Mouse (Mus musculus) lung, postnatal 0 days (tissue): ENCODE results near the gene Itk. TPM values are rescaled to one million over a fixed set of nuclear protein-coding genes. Genes with fewer than 3 reads are reported as not detected.

Experiments
- ATAC-seq: fragments of 200-750 bp; cut with Nextera tagmentation; 2 replicates; pipeline ENCODE4 v1.8.0; 2017; ENCODE audit warnings: moderate library complexity
- DNase-seq: peaks from one replicate; pipeline ENCODE4 v3.0.0-alpha.2; 2016; ENCODE audit warnings: low spot score
- H3K27ac ChIP-seq: fragments of 300-500 bp; sonication (generic); 2 replicates; pipeline ENCODE4 v1.5.1; 2014; ENCODE audit warnings: antibody characterized with exemption, mild to moderate bottlenecking, low read length, mixed read lengths
- H3K27me3 ChIP-seq: fragments of 300-500 bp; sonication (generic); replicated peaks from 2 replicates; pipeline ENCODE4 v1.6.1; 2014; ENCODE audit warnings: low read length, mixed read lengths; ENCODE audit not compliant: insufficient read depth
- H3K36me3 ChIP-seq: fragments of 300-500 bp; sonication (generic); 2 replicates; pipeline ENCODE4 v1.6.1; 2014; ENCODE audit warnings: low read length, mixed read lengths; ENCODE audit not compliant: insufficient read depth
- H3K4me1 ChIP-seq: fragments of 300-500 bp; sonication (generic); 2 replicates; pipeline ENCODE4 v1.6.1; 2014; ENCODE audit warnings: antibody characterized with exemption, low read depth, low read length, mixed read lengths; ENCODE audit not compliant: insufficient read depth
- H3K4me2 ChIP-seq: fragments of 300-500 bp; sonication (generic); replicated peaks from 2 replicates; pipeline ENCODE4 v1.6.1; 2014; ENCODE audit warnings: low read depth, mild to moderate bottlenecking, low read length, moderate library complexity, mixed read lengths
- H3K4me3 ChIP-seq: fragments of 300-500 bp; sonication (generic); 2 replicates; pipeline ENCODE4 v1.5.1; 2014; ENCODE audit warnings: low read depth, low read length
- H3K9ac ChIP-seq: fragments of 300-500 bp; sonication (generic); replicated peaks from 2 replicates; pipeline ENCODE4 v1.6.1; 2014; ENCODE audit warnings: low read depth, mild to moderate bottlenecking
- H3K9me3 ChIP-seq: fragments of 300-500 bp; sonication (generic); 2 replicates; pipeline ENCODE4 v1.6.1; 2016; ENCODE audit warnings: low read length, mixed read lengths
- CTCF ChIP-seq: IDR thresholded peaks from 2 replicates; pipeline ENCODE4 v1.5.1; 2016; ENCODE audit warnings: antibody characterized with exemption, mild to moderate bottlenecking
- EP300 ChIP-seq: IDR thresholded peaks from 2 replicates; pipeline ENCODE4 v1.6.1; 2016; ENCODE audit warnings: antibody characterized with exemption, mild to moderate bottlenecking, control low read depth
- WGBS: fragments of 180-500 bp; shearing (Covaris S2); extraction: QIAGEN DNeasy Blood & Tissue Kit; methylation state at CpG from one replicate; pipeline ENCODE4 v1.1.7; 2014; 5-methylcytosine and 5-hydroxymethylcytosine counted together
- polyA plus RNA-seq: library from polyadenylated mRNA; unstranded; fragments of >200 nt; fragmentation: Nextera tagmentation; extraction: Ambion mirVana; gene quantifications from 2 replicates; pipeline ENCODE4 v1.2.1, GENCODE M21; 2015

The Itk gene
- polyA plus RNA-seq, 1 experiment from 2014 or later = 0.13 TPM

GRCm38 (mm10) chr11:46401555-46401954 is 12.2 kb upstream of the Itk start:
- Histone ChIP-seq H3K9me3 (no peaks in the 10 kb centered on the region), H3K27me3 (no peaks in the 10 kb centered on the region), H3K9ac (no peak overlapping the region), H3K36me3 (no peaks in the 10 kb centered on the region), H3K4me2 (no peak overlapping the region), H3K4me1 (no peaks in the 10 kb centered on the region), H3K4me3 (no peak overlapping the region), H3K27ac (no peak overlapping the region)
- no peak for DNase-seq
- no peak for TF ChIP-seq CTCF
- no peak for ATAC-seq
- 62% methylated on average over 12 of the region's 12 CpGs for WGBS

DNA sequence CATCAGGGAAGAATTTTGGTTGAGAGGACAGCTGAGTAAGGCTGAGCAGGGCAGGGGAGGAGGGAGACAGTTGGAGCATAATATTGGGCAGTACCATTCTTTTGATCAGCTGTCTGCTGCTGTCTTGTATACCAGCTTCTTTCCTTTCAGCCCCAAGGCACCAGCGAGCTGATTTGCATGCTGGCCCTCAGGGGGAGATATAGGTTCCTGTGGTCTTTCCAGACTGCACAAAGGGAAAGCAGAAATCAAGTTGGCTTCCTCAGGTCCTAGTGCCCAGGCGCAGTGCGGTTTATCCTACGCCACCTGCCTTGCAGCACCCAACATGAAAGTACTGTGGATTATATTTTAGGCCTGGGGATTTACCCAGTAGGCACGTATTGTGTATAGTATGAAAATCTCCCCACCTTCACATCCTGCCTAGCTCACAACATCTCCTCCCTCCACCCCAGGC is 9.6 kb upstream of the Itk start:
- no peaks in the 10 kb centered on the region for H3K9me3 ChIP-seq
- H3K27me3 ChIP-seq = no peaks in the 10 kb centered on the region
- no peak overlapping the region for H3K9ac ChIP-seq
- no peaks in the 10 kb centered on the region for H3K36me3 ChIP-seq
- DNase-seq (no peak), ATAC-seq (no peak)
- no peak overlapping the region for H3K27ac ChIP-seq
- no peak overlapping the region for H3K4me2 ChIP-seq
- WGBS = 73% methylated on average over 5 of the region's 5 CpGs
- no peak overlapping the region for H3K4me3 ChIP-seq
- no peaks in the 10 kb centered on the region for H3K4me1 ChIP-seq
- TF ChIP-seq CTCF (no peak), EP300 (no peak)

GRCm38 (mm10) chr11:46398473-46398872 is 9.2 kb upstream of the Itk start:
- WGBS = 73% methylated on average over 4 of the region's 4 CpGs
- H3K9me3 ChIP-seq = no peaks in the 10 kb centered on the region
- H3K4me3 ChIP-seq = no peak overlapping the region
- H3K4me2 ChIP-seq = no peak overlapping the region
- H3K27ac ChIP-seq = no peak overlapping the region
- no peak overlapping the region for H3K9ac ChIP-seq
- DNase-seq = no peak
- H3K4me1 ChIP-seq = no peaks in the 10 kb centered on the region
- no peaks in the 10 kb centered on the region for H3K36me3 ChIP-seq
- TF ChIP-seq EP300 = no peak
- TF ChIP-seq CTCF = no peak
- ATAC-seq = no peak
- H3K27me3 ChIP-seq = no peaks in the 10 kb centered on the region

- Histone ChIP-seq H3K27ac (no peak overlapping the region), H3K4me2 (no peak overlapping the region), H3K4me3 (no peak overlapping the region), H3K36me3 (no peaks in the 10 kb centered on the region), H3K9me3 (no peaks in the 10 kb centered on the region), H3K4me1 (no peaks in the 10 kb centered on the region), H3K9ac (no peak overlapping the region), H3K27me3 (no peaks in the 10 kb centered on the region)
- no peak for ATAC-seq
- 42% methylated on average over 2 of the region's 2 CpGs for WGBS
- DNase-seq = no peak
- no peak for TF ChIP-seq CTCF
- TF ChIP-seq EP300 = no peak
Measured at GRCm38 (mm10) chr11:46397900-46398299, 8.6 kb upstream of the Itk start.

GRCm38 (mm10) chr11:46396860-46397179 is 7.5 kb upstream of the Itk start:
- no peak overlapping the region for H3K4me2 ChIP-seq
- 66% methylated on average over 4 of the region's 4 CpGs for WGBS
- no peaks in the 10 kb centered on the region for H3K4me1 ChIP-seq
- ATAC-seq (no peak), DNase-seq (no peak)
- H3K4me3 ChIP-seq = no peak overlapping the region
- no peaks in the 10 kb centered on the region for H3K27me3 ChIP-seq
- H3K27ac ChIP-seq = no peak overlapping the region
- no peaks in the 10 kb centered on the region for H3K36me3 ChIP-seq
- no peak overlapping the region for H3K9ac ChIP-seq
- TF ChIP-seq CTCF = no peak
- no peak for TF ChIP-seq EP300
- H3K9me3 ChIP-seq = no peaks in the 10 kb centered on the region

DNA sequence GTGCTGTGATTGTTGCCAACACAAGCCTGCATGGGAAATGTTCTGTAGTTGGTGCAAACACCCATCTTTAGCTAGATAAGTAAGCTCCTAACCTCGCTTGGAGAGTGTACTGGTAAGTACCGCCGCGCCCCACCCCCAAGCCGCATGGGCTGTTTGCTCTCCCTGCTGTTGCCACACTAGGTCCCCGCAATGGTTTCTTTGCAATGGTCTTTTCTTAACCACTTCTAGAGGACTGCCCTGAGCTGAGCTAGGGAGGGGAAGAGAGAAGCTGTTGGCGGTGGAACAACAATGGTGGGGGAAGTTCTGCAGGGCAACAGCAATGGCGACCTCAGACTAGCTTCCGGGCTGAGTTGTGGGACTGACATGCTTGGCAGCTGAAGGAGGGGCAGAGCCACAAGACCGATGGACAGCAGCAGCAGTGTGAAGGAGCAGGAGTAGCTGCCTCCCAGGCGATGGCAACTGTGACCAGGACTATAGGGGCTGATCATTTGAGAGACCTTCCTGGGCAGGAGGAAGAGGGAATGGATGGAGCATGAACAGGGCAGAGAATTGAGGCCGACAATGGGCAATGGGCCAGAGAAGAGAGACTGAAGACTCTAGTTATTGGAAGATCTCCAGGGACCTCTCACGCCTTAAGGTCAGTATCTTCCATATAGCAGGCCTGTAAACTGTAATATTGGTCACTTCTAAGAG is 7.0 kb upstream of the Itk start, which contains the start of gene Fam71b:
TSS of gene Fam71b (plus strand) at position 393 of the 693 bp plus-strand sequence.
- H3K9me3 ChIP-seq = no peaks in the 10 kb centered on the region
- 50% methylated on average over 13 of the region's 13 CpGs for WGBS
- DNase-seq (peak; percentile 8), ATAC-seq (0 out of 2 replicates have a peak, but pooled peaks have one; percentile 40)
- H3K27me3 ChIP-seq = no peaks in the 10 kb centered on the region
- no peaks in the 10 kb centered on the region for H3K36me3 ChIP-seq
- no peak within 1 kb of the TSS for H3K4me2 ChIP-seq
- H3K4me1 ChIP-seq = no peaks in the 10 kb centered on the region
- no peak within 1 kb of the TSS for H3K27ac ChIP-seq
- H3K9ac ChIP-seq = no peak within 1 kb of the TSS
- H3K4me3 ChIP-seq = no peak within 1 kb of the TSS
- no peak for TF ChIP-seq CTCF

DNA sequence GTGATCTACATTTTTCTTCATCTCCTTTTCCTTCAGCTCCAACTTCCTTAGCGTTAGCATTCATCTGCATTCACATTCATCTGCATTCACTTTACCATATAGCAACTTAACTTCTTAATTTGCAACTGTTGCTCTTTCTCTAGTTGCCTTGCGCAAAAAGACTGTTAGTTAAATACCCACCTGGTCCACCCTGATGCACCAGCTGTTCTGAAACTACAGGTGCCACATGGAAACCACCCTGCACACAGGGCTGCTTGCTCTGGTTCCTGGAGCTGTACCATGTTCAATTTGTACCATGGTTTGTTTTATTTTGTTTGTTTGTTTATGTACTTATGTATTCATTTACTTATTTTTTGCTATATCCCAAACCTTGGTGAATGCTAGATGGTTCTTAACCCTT is 6.4 kb upstream of the Itk start:
- Histone ChIP-seq H3K9me3 (no peaks in the 10 kb centered on the region), H3K36me3 (no peaks in the 10 kb centered on the region), H3K4me2 (no peak overlapping the region), H3K4me1 (no peaks in the 10 kb centered on the region), H3K27ac (no peak overlapping the region), H3K9ac (no peak overlapping the region), H3K4me3 (no peak overlapping the region), H3K27me3 (no peaks in the 10 kb centered on the region)
- 86% methylated on average over 2 of the region's 2 CpGs for WGBS
- TF ChIP-seq EP300 (no peak), CTCF (no peak)
- no peak for DNase-seq
- ATAC-seq = no peak
